Mouse (Mus musculus) limb, embryonic 14.5 days (tissue): ENCODE results near the gene Rragd. TPM values are rescaled to one million over a fixed set of nuclear protein-coding genes. Genes with fewer than 3 reads are reported as not detected.
A peak's percentile ranks its signal among the peaks of the same experiment; 100 is the strongest.

Source experiments
- ATAC-seq: fragments of 200-750 bp; cut with Nextera tagmentation; 2 replicates; pipeline ENCODE4 v1.8.0; 2017; ENCODE audit warnings: low read depth, moderate number of reproducible peaks, moderate TSS enrichment; ENCODE audit not compliant: low FRiP score
- DNase-seq: peaks from one replicate; pipeline ENCODE4 v3.0.0-alpha.2; 2015; ENCODE audit warnings: low spot score
- H3K27ac ChIP-seq: fragments of 300-500 bp; sonication (generic); replicated peaks from 2 replicates; pipeline ENCODE4 v1.5.1; 2014; ENCODE audit warnings: low read depth, mild to moderate bottlenecking, low read length, moderate library complexity, mixed read lengths
- H3K27me3 ChIP-seq: fragments of 300-500 bp; sonication (generic); 2 replicates; pipeline ENCODE4 v1.6.1; 2014; ENCODE audit warnings: low read length, mixed read lengths; ENCODE audit not compliant: control insufficient read depth, insufficient read depth
- H3K36me3 ChIP-seq: fragments of 300-500 bp; sonication (generic); 2 replicates; pipeline ENCODE4 v1.6.1; 2014; ENCODE audit warnings: mild to moderate bottlenecking, low read length, moderate library complexity, mixed read lengths; ENCODE audit not compliant: control insufficient read depth, insufficient read depth
- H3K4me1 ChIP-seq: fragments of 300-500 bp; sonication (generic); 2 replicates; pipeline ENCODE4 v1.6.1; 2014; ENCODE audit warnings: antibody characterized with exemption, low read length, mixed read lengths; ENCODE audit not compliant: control insufficient read depth, insufficient read depth
- H3K4me2 ChIP-seq: fragments of 300-500 bp; sonication (generic); replicated peaks from 2 replicates; pipeline ENCODE4 v1.6.1; 2014; ENCODE audit warnings: low read depth, mild to moderate bottlenecking, low read length, moderate library complexity; ENCODE audit not compliant: severe bottlenecking
- H3K4me3 ChIP-seq: fragments of 300-500 bp; sonication (generic); replicated peaks from 2 replicates; pipeline ENCODE4 v1.5.1; 2014; ENCODE audit warnings: low read length
- H3K9ac ChIP-seq: fragments of 300-500 bp; sonication (generic); 2 replicates; pipeline ENCODE4 v1.6.1; 2014; ENCODE audit warnings: mild to moderate bottlenecking, low read depth, low read length, moderate library complexity; ENCODE audit not compliant: severe bottlenecking
- H3K9me3 ChIP-seq: fragments of 300-500 bp; sonication (generic); 2 replicates; pipeline ENCODE4 v1.6.1; 2016; ENCODE audit warnings: low read length; ENCODE audit not compliant: control insufficient read depth
- POLR2A ChIP-seq: fragments of 200-500 bp; IDR thresholded peaks from 2 replicates; pipeline ENCODE4 v1.8.0; 2012; ENCODE audit warnings: inconsistent platforms, mild to moderate bottlenecking, moderate library complexity, borderline replicate concordance; ENCODE audit not compliant: insufficient read depth, insufficient read length; ENCODE audit errors: extremely low read depth
- WGBS: fragments of 180-500 bp; shearing (Covaris S2); extraction: QIAGEN DNeasy Blood & Tissue Kit; methylation state at CpG from one replicate; pipeline ENCODE4 v1.1.7; 2014; 5-methylcytosine and 5-hydroxymethylcytosine counted together
- polyA plus RNA-seq, 2 experiments: library from polyadenylated mRNA; depleted of rRNA in 1 of 2; stranded (reverse) in 1 of 2; unstranded in 1 of 2; fragments of >200 nt; fragmentation: Nextera tagmentation in 1 of 2; extraction: Ambion mirVana in 1 of 2; gene quantifications; 2 replicates each; pipeline versions ENCODE4 v1.2.1 to v1.2.3; 2012 to 2014

Gene Rragd
- polyA plus RNA-seq, 2 experiments, result 12.3 to 13.1 TPM

GRCm38 (mm10) chr4:32982041-32982715 lies 659 bp upstream of the Rragd start:
- Histone ChIP-seq H3K4me2 (peak overlapping the region; percentile 92), H3K36me3 (no peaks in the 10 kb centered on the region), H3K27me3 (no peaks in the 10 kb centered on the region), H3K9ac (no peak overlapping the region), H3K27ac (no peak overlapping the region), H3K9me3 (no peaks in the 10 kb centered on the region), H3K4me3 (peak overlapping the region; percentile 81), H3K4me1 (peaks cover 9% of the 10 kb centered on the region; the same call in 1 of the 2 replicates)
- no peak for TF ChIP-seq POLR2A
- 2% methylated on average over 15 of the region's 15 CpGs for WGBS
- ATAC-seq (peak; percentile 7; the same call in 1 of the 2 replicates), DNase-seq (no peak)

- H3K4me2 ChIP-seq, result peak overlapping the region; percentile 92
- peaks cover 9% of the 10 kb centered on the region; the same call in 1 of the 2 replicates for H3K4me1 ChIP-seq
- peak overlapping the region; percentile 78 for H3K27ac ChIP-seq
- H3K27me3 ChIP-seq, result no peaks in the 10 kb centered on the region
- under 1% methylated on average over 36 of the region's 94 CpGs for WGBS
- peak overlapping the region; percentile 76 for H3K9ac ChIP-seq
- H3K36me3 ChIP-seq, result no peaks in the 10 kb centered on the region
- ATAC-seq, result peak; percentile 51
- peak overlapping the region; percentile 81 for H3K4me3 ChIP-seq
- TF ChIP-seq POLR2A, result no peak
- peak; percentile 52 for DNase-seq
- H3K9me3 ChIP-seq, result no peaks in the 10 kb centered on the region
Measured at GRCm38 (mm10) chr4:32983176-32984155, 629 bp downstream of the Rragd start.

- no peak for TF ChIP-seq POLR2A
- Histone ChIP-seq H3K27ac (0 out of 2 replicates have a peak overlapping the region, but pooled peaks have one; percentile 78), H3K9me3 (no peaks in the 10 kb centered on the region), H3K36me3 (no peaks in the 10 kb centered on the region), H3K4me2 (peak overlapping the region; percentile 92), H3K9ac (peak overlapping the region; percentile 76), H3K4me1 (peaks cover 9% of the 10 kb centered on the region; the same call in 1 of the 2 replicates), H3K4me3 (peak overlapping the region; percentile 81), H3K27me3 (no peaks in the 10 kb centered on the region)
- DNase-seq (peak; percentile 67), ATAC-seq (no peak)
- under 1% methylated on average over 13 of the region's 13 CpGs for WGBS
Measured at GRCm38 (mm10) chr4:32984242-32984641, 1.4 kb downstream of the Rragd start.

GRCm38 (mm10) chr4:32984801-32985675 lies 2.2 kb downstream of the Rragd start:
- Histone ChIP-seq H3K4me3 (peak overlapping the region; percentile 81), H3K9ac (peak overlapping the region; percentile 76; the same call in 1 of the 2 replicates), H3K4me2 (peak overlapping the region; percentile 92), H3K27ac (no peak overlapping the region), H3K27me3 (no peaks in the 10 kb centered on the region), H3K4me1 (peaks cover 9% of the 10 kb centered on the region; the same call in 1 of the 2 replicates), H3K9me3 (no peaks in the 10 kb centered on the region), H3K36me3 (no peaks in the 10 kb centered on the region)
- whole genome bisulfite sequencing, result 9% methylated on average over 13 of the region's 13 CpGs
- peak; percentile 10; the same call in 1 of the 2 replicates for ATAC-seq
- no peak for TF ChIP-seq POLR2A
- peak; percentile 42 for DNase-seq
